Mouse (Mus musculus) right cerebral cortex, adult 18-20 months (tissue): Measurements from ENCODE around the gene Arhgef28.
A peak's percentile ranks its signal among the peaks of the same experiment; 100 is the strongest.

Experiments
- DNase-seq: peaks from one replicate; pipeline ENCODE4 v3.0.0; 2022; ENCODE audit warnings: mixed read lengths

Gene Arhgef28

GRCm38 (mm10) chr13:98009070-98009469 is 197.2 kb downstream of the Arhgef28 start:
- no peak for DNase-seq

- DNase-seq: peak; percentile 87
Observed at GRCm38 (mm10) chr13:98008588-98008987, 197.7 kb downstream of the Arhgef28 start.

GRCm38 (mm10) chr13:98005611-98006218 is 200.5 kb downstream of the Arhgef28 start:
- no peak for DNase-seq

GRCm38 (mm10) chr13:98004647-98005414 is 201.4 kb downstream of the Arhgef28 start:
- no peak for DNase-seq

GRCm38 (mm10) chr13:98003690-98004089 is 202.5 kb downstream of the Arhgef28 start:
- DNase-seq: no peak

GRCm38 (mm10) chr13:98002598-98002997 is 203.6 kb downstream of the Arhgef28 start:
- DNase-seq: no peak

- no peak for DNase-seq
Observed at GRCm38 (mm10) chr13:98002121-98002520, 204.1 kb downstream of the Arhgef28 start.

GRCm38 (mm10) chr13:98001719-98002118 is 204.5 kb downstream of the Arhgef28 start:
- no peak for DNase-seq

GRCm38 (mm10) chr13:98000841-98001240 is 205.4 kb downstream of the Arhgef28 start:
- no peak for DNase-seq

GRCm38 (mm10) chr13:97999130-97999529 is 207.1 kb downstream of the Arhgef28 start:
- DNase-seq: no peak

GRCm38 (mm10) chr13:97998570-97998969 is 207.7 kb downstream of the Arhgef28 start:
- DNase-seq: no peak

- DNase-seq: no peak
Observed at GRCm38 (mm10) chr13:97990939-97991338, 215.3 kb downstream of the Arhgef28 start.

- no peak for DNase-seq
Observed at GRCm38 (mm10) chr13:97988796-97989195, 217.4 kb downstream of the Arhgef28 start.

- no peak for DNase-seq
Observed at GRCm38 (mm10) chr13:97986691-97987090, 219.5 kb downstream of the Arhgef28 start.

GRCm38 (mm10) chr13:97977104-97977503 is 229.1 kb downstream of the Arhgef28 start:
- DNase-seq: no peak

- DNase-seq: no peak
Observed at GRCm38 (mm10) chr13:97976642-97977041, 229.6 kb downstream of the Arhgef28 start.

GRCm38 (mm10) chr13:97974532-97975194 is 231.6 kb downstream of the Arhgef28 start:
- DNase-seq: no peak

GRCm38 (mm10) chr13:97973915-97974314 is 232.3 kb downstream of the Arhgef28 start:
- no peak for DNase-seq

- no peak for DNase-seq
Observed at GRCm38 (mm10) chr13:97966077-97966476, 240.2 kb downstream of the Arhgef28 start.

GRCm38 (mm10) chr13:97964892-97965424 is 241.3 kb downstream of the Arhgef28 start:
- DNase-seq: no peak

GRCm38 (mm10) chr13:97960142-97960541 is 246.1 kb downstream of the Arhgef28 start:
- no peak for DNase-seq

GRCm38 (mm10) chr13:97959394-97959888 is 246.8 kb downstream of the Arhgef28 start:
- peak; percentile 40 for DNase-seq

GRCm38 (mm10) chr13:97955759-97956158 is 250.5 kb downstream of the Arhgef28 start:
- DNase-seq: no peak
